Mouse (Mus musculus) left cerebral cortex, adult 2 months (tissue): Measurements from ENCODE around the gene Tnfaip2. TPM values are rescaled to one million over a fixed set of nuclear protein-coding genes. Genes with fewer than 3 reads are reported as not detected.

ENCODE experiments used
- DNase-seq, 2 experiments: peaks; one replicate each; pipeline ENCODE4 v3.0.0; 2021 to 2022; ENCODE audit warnings: low spot score in 2 of 2, mixed read lengths in 1 of 2; ENCODE audit errors: extremely low spot score in 1 of 2
- H3K27ac ChIP-seq: fragments of 200-600 bp; 2 replicates; pipeline ENCODE4 v1.8.1; 2022
- H3K4me3 ChIP-seq: fragments of 200-600 bp; 2 replicates; pipeline ENCODE4 v1.8.1; 2022
- CTCF ChIP-seq: fragments of 200-600 bp; IDR thresholded peaks from 2 replicates; pipeline ENCODE4 v1.8.1; 2022; ENCODE audit warnings: antibody characterized with exemption, mild to moderate bottlenecking, moderate library complexity
- intact Hi-C: fragments of 180-260 bp; cut with DNase I; formaldehyde crosslinking; loops from one replicate; pipeline ENCODE4 v1.15.1; 2025
- long read RNA-seq, 2 experiments: library from polyadenylated mRNA; stranded (forward); transcript quantifications; one replicate each; pipeline ENCODE4 v2.0.0; 2021; ENCODE audit warnings: borderline mapping rate in 2 of 2
- total RNA-seq, 2 experiments: library from RNA; stranded (reverse); gene quantifications; 2 replicates each; pipeline ENCODE4 v1.2.3; 2021

The Tnfaip2 gene
- total RNA-seq: under 1 TPM; 0.82 to 0.84 TPM
- long read RNA-seq, experiment 1: 0 reads
- long read RNA-seq, experiment 2, partial matches to known transcripts: 0 of 1 reads
- long read RNA-seq, experiment 2, other reads (novel, unspliced or antisense): 1 of 1 reads

DNA sequence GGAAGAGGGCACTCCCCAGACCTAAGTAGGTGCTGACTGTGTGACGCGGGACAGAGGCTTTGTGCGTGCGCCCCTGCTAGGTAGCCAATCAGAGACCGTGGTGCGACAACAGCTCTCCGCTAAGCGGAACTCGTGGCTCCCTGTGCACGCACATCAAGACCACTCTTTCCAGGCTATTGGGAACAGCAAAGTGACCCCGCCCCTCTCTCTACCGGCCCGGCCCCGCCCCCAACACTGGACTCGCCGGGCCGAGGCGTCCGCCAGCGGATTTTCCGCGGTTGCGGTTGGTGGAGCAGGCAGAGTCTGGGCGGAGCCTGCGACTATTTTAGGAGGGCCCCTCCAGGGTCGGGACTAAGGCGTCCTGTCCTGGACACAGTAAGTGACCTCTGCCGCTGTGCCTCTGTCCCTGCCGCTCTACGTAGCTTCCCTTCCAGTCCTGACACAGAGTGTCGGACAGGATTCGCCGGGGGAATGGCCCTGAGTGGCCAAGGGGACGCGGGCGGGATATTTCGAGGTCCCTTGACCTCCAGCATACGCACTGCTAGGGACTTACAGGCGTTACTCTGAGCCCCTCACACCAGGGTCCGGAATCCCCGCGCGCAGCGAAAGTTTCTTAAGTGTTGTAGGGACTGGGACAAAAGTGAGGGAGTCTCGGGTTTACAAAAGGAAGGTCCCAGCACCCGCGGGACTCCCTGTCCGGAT is at the start of gene Tnfaip2:
Gene Tnfaip2, plus strand, starts transcription at position 161 of the 702 bp plus-strand sequence.
- no peak for TF ChIP-seq CTCF
- intact Hi-C loops: no loop called here
- H3K4me3 ChIP-seq: peak within 1 kb of the TSS; percentile 16

GRCm38 (mm10) chr12:111394008-111394407 is 48.3 kb upstream of the Tnfaip2 start:
- no peak for DNase-seq
- H3K27ac ChIP-seq: no peak overlapping the region
- TF ChIP-seq CTCF: no peak
- intact Hi-C loops: no loop called here
- H3K4me3 ChIP-seq: no peak overlapping the region

More for the DNA sequence above, at the start of gene Tnfaip2:
- no peak within 1 kb of the TSS for H3K27ac ChIP-seq
- DNase-seq: no peak

GRCm38 (mm10) chr12:111396997-111397396 is 45.3 kb upstream of the Tnfaip2 start:
- no peak for DNase-seq
- intact Hi-C loops: no loop called here

DNA sequence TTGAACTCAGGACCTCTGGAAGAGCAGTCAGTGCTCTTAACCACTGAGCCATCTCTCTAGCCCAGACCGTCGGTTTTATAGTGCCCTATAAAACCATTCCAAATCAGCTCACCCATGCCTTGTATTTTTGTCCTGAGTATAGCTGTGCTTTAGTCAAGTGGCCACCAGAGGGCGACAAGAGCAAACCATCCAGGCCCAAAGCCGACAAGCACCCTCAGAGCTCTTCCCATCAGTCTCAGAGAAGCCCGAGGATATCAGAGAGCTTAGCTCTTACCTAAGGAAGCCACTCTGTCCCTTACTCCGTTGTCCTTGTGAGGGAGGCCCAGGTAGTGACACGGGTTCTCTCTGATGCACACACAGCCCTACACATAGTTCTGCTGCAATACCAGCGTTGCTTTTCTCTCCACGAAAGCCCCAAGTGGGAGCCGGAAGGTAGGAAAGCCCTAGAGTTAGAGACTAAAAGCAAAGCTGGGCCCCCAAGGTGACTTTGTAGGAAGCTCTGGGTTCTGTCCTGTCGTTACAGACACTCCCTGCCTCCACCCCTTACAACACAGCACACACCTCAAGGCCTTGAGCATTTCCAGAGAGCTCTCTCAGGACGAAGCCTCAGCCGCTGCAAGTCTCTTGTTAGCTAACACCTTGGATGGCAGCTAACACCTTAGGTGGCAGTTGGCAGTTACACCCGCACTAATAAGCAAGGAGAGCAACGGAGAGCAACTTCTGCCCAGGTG is 40.6 kb upstream of the Tnfaip2 start:
- no peak overlapping the region for H3K4me3 ChIP-seq
- DNase-seq: peak; percentile 73 to 77
- H3K27ac ChIP-seq: no peak overlapping the region
- peak; percentile 88 for TF ChIP-seq CTCF
- intact Hi-C loops: loop anchor here (1.0 to 5.0 kb wide), 2 partner anchors 12 to 129 kb away; partner anchors contain the start of gene Amn

More at GRCm38 (mm10) chr12:111396997-111397396, 45.3 kb upstream of the Tnfaip2 start:
- Histone ChIP-seq H3K27ac (no peak overlapping the region), H3K4me3 (no peak overlapping the region)
- no peak for TF ChIP-seq CTCF

DNA sequence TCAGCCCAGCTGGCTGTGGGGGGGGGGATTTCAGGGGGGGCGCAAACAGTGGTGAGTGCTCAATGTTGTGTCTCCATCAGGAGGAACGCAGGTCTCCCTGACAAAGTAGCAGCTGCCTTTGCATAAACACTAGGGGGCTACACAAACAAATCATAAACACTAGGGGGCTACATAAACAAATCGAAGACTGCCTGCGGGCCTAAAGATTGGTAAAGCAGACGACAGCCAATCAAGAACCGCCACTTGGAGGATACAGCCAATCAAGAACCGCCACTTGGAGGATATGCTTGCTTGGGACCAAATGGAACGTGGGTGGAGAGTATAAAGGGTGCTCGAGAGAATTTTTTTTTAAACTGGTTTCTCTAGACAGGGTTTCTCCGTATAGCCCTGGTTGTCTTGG is 37.4 kb upstream of the Tnfaip2 start:
- TF ChIP-seq CTCF: no peak
- DNase-seq: no peak
- no peak overlapping the region for H3K27ac ChIP-seq
- intact Hi-C loops: loop anchor here (5.0 kb wide), 1 partner anchor 133 kb away; the partner anchor contains the start of gene Amn
- no peak overlapping the region for H3K4me3 ChIP-seq

DNA sequence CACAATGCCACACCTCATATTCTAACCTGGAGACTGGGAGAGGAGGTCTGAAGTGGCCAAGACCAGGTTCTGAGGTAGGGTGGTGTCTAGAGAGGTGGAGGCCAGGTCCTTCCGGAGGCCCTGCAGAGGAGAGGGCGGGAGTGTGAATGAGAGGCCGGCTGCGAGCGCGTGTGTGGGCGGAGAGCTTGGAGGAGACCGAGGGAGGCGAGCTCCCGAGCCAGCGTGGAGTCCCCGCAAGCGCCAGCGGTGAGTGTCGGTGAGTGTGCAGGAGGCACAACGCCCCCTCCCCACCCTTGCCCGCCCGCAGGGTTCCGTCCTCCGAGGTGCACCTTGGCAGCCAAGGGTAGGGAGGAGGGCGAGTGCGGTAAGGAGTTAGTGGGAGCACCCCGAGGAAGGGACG is 35.6 kb upstream of the Tnfaip2 start, which contains the start of gene Lbhd2:
Gene Lbhd2, plus strand, starts transcription at position 188 of the 400 bp plus-strand sequence.
- no peak for DNase-seq
- intact Hi-C loops: no loop called here
- Histone ChIP-seq H3K4me3 (peak within 1 kb of the TSS; percentile 23; the same call in 1 of the 2 replicates), H3K27ac (no peak within 1 kb of the TSS)
- no peak for TF ChIP-seq CTCF

GRCm38 (mm10) chr12:111409583-111409982 is 32.7 kb upstream of the Tnfaip2 start:
- Histone ChIP-seq H3K4me3 (no peak overlapping the region), H3K27ac (no peak overlapping the region)
- intact Hi-C loops: no loop called here
- no peak for DNase-seq
- no peak for TF ChIP-seq CTCF

DNA sequence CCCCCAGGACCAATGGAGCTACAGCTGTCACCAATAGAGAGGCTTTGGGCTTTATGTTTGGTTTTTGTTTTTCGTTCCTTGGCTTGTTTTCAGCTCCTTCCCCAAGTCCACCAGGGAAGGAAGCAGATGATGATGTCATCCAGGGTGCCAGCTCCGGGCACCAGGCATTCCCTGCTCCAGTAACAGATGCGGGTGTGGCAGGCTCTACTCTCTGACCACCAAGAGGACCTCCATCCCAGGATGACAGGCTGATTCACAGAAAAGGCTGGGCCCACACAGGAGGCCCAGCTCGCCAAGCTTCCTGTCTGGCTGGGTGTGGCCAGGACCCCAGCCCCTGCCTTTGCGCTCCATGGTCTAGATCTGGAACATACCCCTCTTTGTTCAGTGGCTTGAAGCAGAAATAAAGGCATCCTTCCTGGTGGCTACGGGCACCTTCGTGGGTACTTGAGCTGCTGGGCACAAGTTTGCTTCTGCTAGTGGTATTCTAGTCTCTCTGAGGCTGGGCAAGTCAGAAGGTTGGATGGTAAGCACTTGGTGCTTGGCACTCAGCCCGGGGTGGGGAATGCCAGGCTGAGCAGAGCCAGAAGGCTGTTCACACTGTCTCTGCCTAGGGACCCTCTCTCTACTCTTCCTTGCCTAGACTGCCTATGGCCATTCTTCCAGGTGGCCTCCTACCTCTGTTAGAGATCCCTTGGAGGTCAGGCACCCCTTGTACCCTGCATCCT is 30.5 kb upstream of the Tnfaip2 start:
- Histone ChIP-seq H3K27ac (no peak overlapping the region), H3K4me3 (no peak overlapping the region)
- intact Hi-C loops: no loop called here
- no peak for DNase-seq
- TF ChIP-seq CTCF: no peak

DNA sequence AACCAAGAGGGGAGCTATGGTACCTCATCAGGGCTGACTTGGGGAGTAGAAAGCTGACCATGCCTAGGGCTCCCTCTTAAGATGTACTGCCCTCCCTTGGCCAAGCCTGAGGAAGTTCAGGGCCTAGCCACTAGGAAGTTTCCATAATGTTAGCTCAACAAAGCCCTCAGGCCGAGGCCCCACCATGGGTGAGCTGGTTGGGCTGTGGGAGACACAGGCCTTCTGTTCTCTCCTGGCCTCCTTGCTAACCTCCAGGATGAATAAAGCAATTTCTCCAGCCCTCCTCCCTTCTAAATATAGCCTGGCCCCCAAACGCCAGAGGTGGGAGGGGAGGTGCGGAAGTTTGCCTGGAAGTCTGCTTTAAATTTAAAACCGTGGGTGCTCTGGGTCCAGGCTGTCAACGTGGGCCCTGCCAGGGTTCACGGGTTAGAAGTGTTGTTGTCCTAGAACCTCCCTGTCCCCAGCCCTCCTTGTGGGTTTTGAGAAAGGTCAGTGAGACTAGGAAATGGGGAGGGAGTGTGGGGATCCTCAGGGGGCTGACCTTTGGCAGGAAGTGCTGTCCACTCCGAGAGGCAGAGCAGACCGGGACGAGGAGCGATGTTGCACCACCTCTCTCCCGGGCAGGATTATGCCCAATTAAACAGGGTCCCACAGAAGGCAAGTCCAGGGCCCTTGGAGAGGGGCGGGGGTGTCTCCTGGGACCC is 29.5 kb upstream of the Tnfaip2 start:
- Histone ChIP-seq H3K4me3 (peak overlapping the region; percentile 29), H3K27ac (no peak overlapping the region)
- no peak for DNase-seq
- no peak for TF ChIP-seq CTCF
- intact Hi-C loops: loop anchor here (1.0 kb wide), 1 partner anchor 11 kb away; no protein-coding TSS in a partner anchor

- Histone ChIP-seq H3K4me3 (peak overlapping the region; percentile 29), H3K27ac (no peak overlapping the region)
- TF ChIP-seq CTCF: peak; percentile 100
- intact Hi-C loops: loop anchor here (1.0 kb wide), 1 partner anchor 12 kb away; no protein-coding TSS in a partner anchor
- peak; percentile 85 to 89 for DNase-seq
Measured at GRCm38 (mm10) chr12:111413300-111413699, 29.0 kb upstream of the Tnfaip2 start.
